Mouse (Mus musculus) bone marrow macrophage, adult 2 months (primary cell): ENCODE data around the gene Ttll9. TPM values are rescaled to one million over a fixed set of nuclear protein-coding genes. Genes with fewer than 3 reads are reported as not detected.

Source experiments
- H3K27ac ChIP-seq: 2 replicates; pipeline ENCODE4 v1.5.1; 2012; ENCODE audit warnings: low read depth, low read length; ENCODE audit not compliant: insufficient read depth
- H3K4me1 ChIP-seq: 2 replicates; pipeline ENCODE4 v1.6.1; 2012; ENCODE audit warnings: low read length; ENCODE audit not compliant: control insufficient read depth, insufficient read depth
- H3K4me3 ChIP-seq: 2 replicates; pipeline ENCODE4 v1.5.1; 2012; ENCODE audit warnings: mild to moderate bottlenecking, low read length, moderate library complexity; ENCODE audit not compliant: insufficient read depth
- CTCF ChIP-seq: IDR thresholded peaks from 2 replicates; pipeline ENCODE4 v1.5.1; 2012; ENCODE audit warnings: low read depth, mild to moderate bottlenecking, low read length, moderate library complexity
- POLR2A ChIP-seq: IDR thresholded peaks from 2 replicates; pipeline ENCODE4 v1.6.1; 2012; ENCODE audit warnings: mild to moderate bottlenecking, low read depth, low read length, borderline replicate concordance
- polyA plus RNA-seq: library from polyadenylated mRNA; stranded (reverse); fragments of >200 nt; gene quantifications from 2 replicates; pipeline ENCODE4 v1.2.4, GENCODE M21; 2012; ENCODE audit not compliant: missing spikeins, insufficient read depth, insufficient read length

Gene Ttll9
- polyA plus RNA-seq: not detected in 2 replicates

GRCm38 (mm10) chr2:152962091-152962793 is at the start of gene Ttll9:
TSS of gene Ttll9 (plus strand) at chr2:152962485.
- peak within 1 kb of the TSS; percentile 76 for H3K4me3 ChIP-seq
- peak within 1 kb of the TSS; percentile 32; the same call in 1 of the 2 replicates for H3K27ac ChIP-seq
- no peaks in the 10 kb centered on the region for H3K4me1 ChIP-seq
- no peak for TF ChIP-seq POLR2A

- Histone ChIP-seq H3K4me3 (no peak overlapping the region), H3K4me1 (peaks cover 4% of the 10 kb centered on the region; the same call in 1 of the 2 replicates), H3K27ac (no peak overlapping the region)
- TF ChIP-seq CTCF: no peak
Observed at GRCm38 (mm10) chr2:152913471-152913870, 48.8 kb upstream of the Ttll9 start.

- no peak for TF ChIP-seq POLR2A
- peak; percentile 98 for TF ChIP-seq CTCF
- Histone ChIP-seq H3K4me1 (peaks cover 4% of the 10 kb centered on the region; the same call in 1 of the 2 replicates), H3K4me3 (no peak overlapping the region), H3K27ac (no peak overlapping the region)
Observed at GRCm38 (mm10) chr2:152914310-152915120, 47.8 kb upstream of the Ttll9 start.

- Histone ChIP-seq H3K4me1 (peaks cover 4% of the 10 kb centered on the region; the same call in 1 of the 2 replicates), H3K4me3 (no peak overlapping the region), H3K27ac (no peak overlapping the region)
- TF ChIP-seq CTCF: no peak
- no peak for TF ChIP-seq POLR2A
Observed at GRCm38 (mm10) chr2:152915453-152915852, 46.8 kb upstream of the Ttll9 start.

- Histone ChIP-seq H3K4me1 (peaks cover 4% of the 10 kb centered on the region; the same call in 1 of the 2 replicates), H3K27ac (no peak overlapping the region), H3K4me3 (no peak overlapping the region)
- no peak for TF ChIP-seq CTCF
Observed at GRCm38 (mm10) chr2:152916111-152916510, 46.2 kb upstream of the Ttll9 start.

GRCm38 (mm10) chr2:152917671-152918070 is 44.6 kb upstream of the Ttll9 start:
- no peak overlapping the region for H3K27ac ChIP-seq
- H3K4me1 ChIP-seq: peaks cover 4% of the 10 kb centered on the region; the same call in 1 of the 2 replicates
- H3K4me3 ChIP-seq: no peak overlapping the region
- TF ChIP-seq POLR2A: no peak
- TF ChIP-seq CTCF: no peak

GRCm38 (mm10) chr2:152922376-152922775 is 39.9 kb upstream of the Ttll9 start:
- Histone ChIP-seq H3K27ac (no peak overlapping the region), H3K4me1 (peaks cover 34% of the 10 kb centered on the region), H3K4me3 (no peak overlapping the region)
- TF ChIP-seq POLR2A: no peak

- Histone ChIP-seq H3K4me1 (peaks cover 45% of the 10 kb centered on the region), H3K4me3 (no peak overlapping the region), H3K27ac (no peak overlapping the region)
- TF ChIP-seq CTCF: no peak
- TF ChIP-seq POLR2A: no peak
Observed at GRCm38 (mm10) chr2:152923621-152924020, 38.7 kb upstream of the Ttll9 start.

- Histone ChIP-seq H3K27ac (no peak overlapping the region), H3K4me1 (peaks cover 50% of the 10 kb centered on the region), H3K4me3 (no peak overlapping the region)
- TF ChIP-seq POLR2A (no peak), CTCF (no peak)
Observed at GRCm38 (mm10) chr2:152924128-152924527, 38.2 kb upstream of the Ttll9 start.

- Histone ChIP-seq H3K4me1 (peaks cover 51% of the 10 kb centered on the region), H3K27ac (no peak overlapping the region), H3K4me3 (no peak overlapping the region)
- TF ChIP-seq POLR2A (no peak), CTCF (no peak)
Observed at GRCm38 (mm10) chr2:152924543-152924942, 37.7 kb upstream of the Ttll9 start.
